Mouse (Mus musculus) thymus, postnatal 36 days (tissue): Measurements from ENCODE around the gene Irgm1.
A peak's percentile ranks its signal among the peaks of the same experiment; 100 is the strongest.
"Not testable (repeated sequence)": the region's sequence is repeated elsewhere in the genome, so short reads cannot be mapped to it uniquely, and the experiment has no call there.

Experiments
- DNase-seq, 2 experiments: peaks; one replicate each; pipeline ENCODE4 v3.0.0; 2022; ENCODE audit warnings: mixed read lengths in 2 of 2

Irgm1 gene

GRCm38 (mm10) chr11:48871201-48871772 lies at the start of gene Irgm1:
TSS of gene Irgm1 (minus strand) at chr11:48871683.
- peak; percentile 72 to 77 for DNase-seq

GRCm38 (mm10) chr11:48918380-48918779 lies 46.9 kb upstream of the Irgm1 start:
- no peak for DNase-seq

- DNase-seq = no peak
Observed at GRCm38 (mm10) chr11:48913611-48914010, 42.1 kb upstream of the Irgm1 start.

- DNase-seq = no peak
Observed at GRCm38 (mm10) chr11:48908459-48908858, 37.0 kb upstream of the Irgm1 start.

- no peak for DNase-seq
Observed at GRCm38 (mm10) chr11:48902021-48902420, 30.5 kb upstream of the Irgm1 start, which contains the start of gene Gm5431. TSS of gene Gm5431 (minus strand) at chr11:48902214.

- DNase-seq = not testable (repeated sequence)
Observed at GRCm38 (mm10) chr11:48901567-48901930, 30.1 kb upstream of the Irgm1 start.

- DNase-seq = not testable (repeated sequence)
Observed at GRCm38 (mm10) chr11:48900654-48901566, 29.4 kb upstream of the Irgm1 start.

- DNase-seq = no peak
Observed at GRCm38 (mm10) chr11:48898812-48899431, 27.4 kb upstream of the Irgm1 start.

GRCm38 (mm10) chr11:48876680-48877079 lies 5.2 kb upstream of the Irgm1 start:
- DNase-seq = no peak

GRCm38 (mm10) chr11:48875343-48875837 lies 3.9 kb upstream of the Irgm1 start:
- not testable (repeated sequence) for DNase-seq

GRCm38 (mm10) chr11:48874465-48874864 lies 3.0 kb upstream of the Irgm1 start:
- DNase-seq = peak; percentile 51

- no peak for DNase-seq
Observed at GRCm38 (mm10) chr11:48873591-48874290, 2.3 kb upstream of the Irgm1 start.

GRCm38 (mm10) chr11:48872695-48873300 lies 1.3 kb upstream of the Irgm1 start:
- DNase-seq = peak in 1 of 2 experiments; percentile 29

GRCm38 (mm10) chr11:48871817-48872541 lies 496 bp upstream of the Irgm1 start:
- peak; percentile 51 for DNase-seq

GRCm38 (mm10) chr11:48870781-48871180 lies 702 bp downstream of the Irgm1 start:
- no peak for DNase-seq

- peak; percentile 21 to 28 for DNase-seq
Observed at GRCm38 (mm10) chr11:48869380-48870110, 1.9 kb downstream of the Irgm1 start.

- no peak for DNase-seq
Observed at GRCm38 (mm10) chr11:48866481-48866880, 5.0 kb downstream of the Irgm1 start.

GRCm38 (mm10) chr11:48863808-48864207 lies 7.7 kb downstream of the Irgm1 start:
- DNase-seq = no peak

- no peak for DNase-seq
Observed at GRCm38 (mm10) chr11:48862784-48863319, 8.6 kb downstream of the Irgm1 start.

GRCm38 (mm10) chr11:48859014-48859413 lies 12.5 kb downstream of the Irgm1 start:
- DNase-seq = peak in 1 of 2 experiments; percentile 26
